Mouse (Mus musculus): Measurements from ENCODE around the gene Zdhhc8.

DNA sequence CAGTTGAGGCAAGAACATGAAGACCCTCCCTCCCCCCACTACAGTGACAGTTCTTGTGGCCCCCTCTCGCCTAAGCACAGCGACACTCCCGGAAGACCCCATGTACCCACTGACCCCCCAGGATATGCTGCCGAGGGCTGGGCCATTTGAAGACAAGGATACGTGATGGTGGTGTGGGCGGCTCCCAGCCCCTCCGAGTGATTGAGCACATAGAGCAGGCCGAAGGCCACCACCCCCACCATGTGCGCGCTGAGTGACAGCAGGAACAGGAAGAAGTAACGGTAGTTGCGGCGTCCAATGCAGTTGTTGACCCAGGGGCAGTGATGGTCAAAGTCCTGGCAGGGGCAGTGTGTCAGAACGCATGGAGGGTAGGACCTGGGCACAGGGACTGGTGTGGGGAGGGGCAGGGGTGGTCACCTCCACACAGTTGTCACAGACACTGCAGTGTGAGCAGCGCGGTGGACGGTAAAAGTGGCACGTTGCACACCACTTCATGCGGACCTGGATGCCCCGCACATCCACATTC, 7.0 kb downstream of the Zdhhc8 start:
- TF ChIP-seq CTCF (IDR thresholded peaks at IDR 0.05; ENCODE audit: low read depth) (no peak), EP300 (IDR thresholded peaks at IDR 0.05; ENCODE audit: low read depth) (no peak)
